Mouse (Mus musculus): Measurements from ENCODE around the gene 4930516K23Rik. TPM values are rescaled to one million over a fixed set of nuclear protein-coding genes. Genes with fewer than 3 reads are reported as not detected.

4930516K23Rik gene
- not detected in 2 replicates for polyA plus RNA-seq (2015; fragmentation: Nextera tagmentation; extraction: Ambion mirVana)

GRCm38 (mm10) chr7:104061345-104061744, at the start of gene 4930516K23Rik:
Gene 4930516K23Rik (minus strand): TSS chr7:104061445.
- H3K9ac ChIP-seq (ENCODE audit: low read length) = no peak within 1 kb of the TSS
- H3K36me3 ChIP-seq (ENCODE audit: control insufficient read depth, insufficient read depth, low read length) = no peaks in the 10 kb centered on the region
- ATAC-seq (ENCODE audit: low read depth) = no peak
- H3K4me2 ChIP-seq (ENCODE audit: low read depth, low read length) = no peak within 1 kb of the TSS
- H3K27ac ChIP-seq (ENCODE audit: low read length) = no peak within 1 kb of the TSS
- WGBS = 39% methylated on average over 2 of the region's 2 CpGs
- no peak within 1 kb of the TSS for H3K4me3 ChIP-seq (ENCODE audit: low read length)
- H3K27me3 ChIP-seq (ENCODE audit: control insufficient read depth, insufficient read depth, low read depth, low read length) = no peaks in the 10 kb centered on the region
- H3K4me1 ChIP-seq (replicated peaks; ENCODE audit: control insufficient read depth, insufficient read depth, low read length) = no peaks in the 10 kb centered on the region
- H3K9me3 ChIP-seq (ENCODE audit: control insufficient read depth, low read length) = no peaks in the 10 kb centered on the region

DNA sequence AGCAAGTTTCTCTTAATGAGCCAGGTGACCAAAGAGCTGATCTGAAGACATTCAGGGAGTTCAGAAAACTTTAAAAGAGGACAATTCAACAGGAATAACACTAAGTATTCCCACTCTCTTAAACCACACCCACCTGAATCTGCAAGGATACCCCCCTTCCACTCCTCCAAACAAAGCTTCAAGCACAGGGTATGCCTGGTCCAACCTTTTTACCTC, 43.4 kb upstream of the 4930516K23Rik start, which contains the start of gene Olfr646:
TSS of gene Olfr646 (plus strand) at position 117 of the 216 bp plus-strand sequence.
- Histone ChIP-seq H3K9ac (ENCODE audit: low read length) (no peak within 1 kb of the TSS), H3K4me2 (ENCODE audit: low read depth, low read length) (no peak within 1 kb of the TSS), H3K9me3 (ENCODE audit: control insufficient read depth, low read length) (no peaks in the 10 kb centered on the region), H3K4me1 (replicated peaks; ENCODE audit: control insufficient read depth, insufficient read depth, low read length) (no peaks in the 10 kb centered on the region), H3K36me3 (ENCODE audit: control insufficient read depth, insufficient read depth, low read length) (no peaks in the 10 kb centered on the region), H3K27me3 (ENCODE audit: control insufficient read depth, insufficient read depth, low read depth, low read length) (no peaks in the 10 kb centered on the region), H3K27ac (ENCODE audit: low read length) (no peak within 1 kb of the TSS), H3K4me3 (ENCODE audit: low read length) (no peak within 1 kb of the TSS)
- ATAC-seq (ENCODE audit: low read depth) = no peak

GRCm38 (mm10) chr7:104103913-104104756, 42.9 kb upstream of the 4930516K23Rik start:
- Histone ChIP-seq H3K27ac (ENCODE audit: low read length) (no peak overlapping the region), H3K9ac (ENCODE audit: low read length) (no peak overlapping the region), H3K4me2 (ENCODE audit: low read depth, low read length) (no peak overlapping the region), H3K27me3 (ENCODE audit: control insufficient read depth, insufficient read depth, low read depth, low read length) (no peaks in the 10 kb centered on the region), H3K9me3 (ENCODE audit: control insufficient read depth, low read length) (no peaks in the 10 kb centered on the region), H3K4me1 (replicated peaks; ENCODE audit: control insufficient read depth, insufficient read depth, low read length) (no peaks in the 10 kb centered on the region), H3K4me3 (ENCODE audit: low read length) (no peak overlapping the region), H3K36me3 (ENCODE audit: control insufficient read depth, insufficient read depth, low read length) (no peaks in the 10 kb centered on the region)
- ATAC-seq (ENCODE audit: low read depth) = no peak
- 66% methylated on average over 4 of the region's 4 CpGs for WGBS

- Histone ChIP-seq H3K4me1 (replicated peaks; ENCODE audit: control insufficient read depth, insufficient read depth, low read length) (no peaks in the 10 kb centered on the region), H3K9ac (ENCODE audit: low read length) (no peak within 1 kb of the TSS), H3K27me3 (ENCODE audit: control insufficient read depth, insufficient read depth, low read depth, low read length) (no peaks in the 10 kb centered on the region), H3K36me3 (ENCODE audit: control insufficient read depth, insufficient read depth, low read length) (no peaks in the 10 kb centered on the region), H3K4me2 (ENCODE audit: low read depth, low read length) (no peak within 1 kb of the TSS), H3K27ac (ENCODE audit: low read length) (no peak within 1 kb of the TSS), H3K9me3 (ENCODE audit: control insufficient read depth, low read length) (no peaks in the 10 kb centered on the region), H3K4me3 (ENCODE audit: low read length) (no peak within 1 kb of the TSS)
- WGBS = 70% methylated on average over 1 of the region's 1 CpGs
- ATAC-seq (ENCODE audit: low read depth) = no peak
Measured at GRCm38 (mm10) chr7:104085365-104085764, 24.1 kb upstream of the 4930516K23Rik start, which contains the start of gene Olfr645. Gene Olfr645 (minus strand): TSS chr7:104085465.

- no peak for ATAC-seq (ENCODE audit: low read depth)
- Histone ChIP-seq H3K9ac (ENCODE audit: low read length) (no peak within 1 kb of the TSS), H3K36me3 (ENCODE audit: control insufficient read depth, insufficient read depth, low read length) (no peaks in the 10 kb centered on the region), H3K27ac (ENCODE audit: low read length) (no peak within 1 kb of the TSS), H3K27me3 (ENCODE audit: control insufficient read depth, insufficient read depth, low read depth, low read length) (no peaks in the 10 kb centered on the region), H3K4me2 (ENCODE audit: low read depth, low read length) (no peak within 1 kb of the TSS), H3K4me3 (ENCODE audit: low read length) (no peak within 1 kb of the TSS), H3K4me1 (replicated peaks; ENCODE audit: control insufficient read depth, insufficient read depth, low read length) (no peaks in the 10 kb centered on the region), H3K9me3 (ENCODE audit: control insufficient read depth, low read length) (no peaks in the 10 kb centered on the region)
- 57% methylated on average over 2 of the region's 2 CpGs for WGBS
Measured at GRCm38 (mm10) chr7:104071769-104072168, 10.5 kb upstream of the 4930516K23Rik start, which contains the start of gene Olfr644. Gene Olfr644 (minus strand): TSS chr7:104071869.

GRCm38 (mm10) chr7:104059215-104059614, 2.0 kb downstream of the 4930516K23Rik start:
- Histone ChIP-seq H3K27ac (ENCODE audit: low read length) (no peak overlapping the region), H3K9me3 (ENCODE audit: control insufficient read depth, low read length) (no peaks in the 10 kb centered on the region), H3K9ac (ENCODE audit: low read length) (no peak overlapping the region), H3K36me3 (ENCODE audit: control insufficient read depth, insufficient read depth, low read length) (no peaks in the 10 kb centered on the region), H3K4me3 (ENCODE audit: low read length) (no peak overlapping the region), H3K4me2 (ENCODE audit: low read depth, low read length) (no peak overlapping the region), H3K4me1 (replicated peaks; ENCODE audit: control insufficient read depth, insufficient read depth, low read length) (no peaks in the 10 kb centered on the region), H3K27me3 (ENCODE audit: control insufficient read depth, insufficient read depth, low read depth, low read length) (no peaks in the 10 kb centered on the region)
- no peak for ATAC-seq (ENCODE audit: low read depth)
- WGBS = 76% methylated on average over 1 of the region's 1 CpGs

- H3K4me2 ChIP-seq (ENCODE audit: low read depth, low read length) = no peak within 1 kb of the TSS
- no peak within 1 kb of the TSS for H3K27ac ChIP-seq (ENCODE audit: low read length)
- H3K4me1 ChIP-seq (replicated peaks; ENCODE audit: control insufficient read depth, insufficient read depth, low read length) = no peaks in the 10 kb centered on the region
- WGBS = 63% methylated on average over 1 of the region's 1 CpGs
- H3K9me3 ChIP-seq (ENCODE audit: control insufficient read depth, low read length) = no peaks in the 10 kb centered on the region
- ATAC-seq (ENCODE audit: low read depth) = no peak
- no peak within 1 kb of the TSS for H3K9ac ChIP-seq (ENCODE audit: low read length)
- no peaks in the 10 kb centered on the region for H3K36me3 ChIP-seq (ENCODE audit: control insufficient read depth, insufficient read depth, low read length)
- H3K27me3 ChIP-seq (ENCODE audit: control insufficient read depth, insufficient read depth, low read depth, low read length) = no peaks in the 10 kb centered on the region
- H3K4me3 ChIP-seq (ENCODE audit: low read length) = no peak within 1 kb of the TSS
Measured at GRCm38 (mm10) chr7:104052566-104052965, 8.7 kb downstream of the 4930516K23Rik start, which contains the start of gene Olfr642. Gene Olfr642 (minus strand): TSS chr7:104052666.

GRCm38 (mm10) chr7:104050745-104051144, 10.5 kb downstream of the 4930516K23Rik start:
- H3K4me2 ChIP-seq (ENCODE audit: low read depth, low read length) = no peak overlapping the region
- H3K4me1 ChIP-seq (replicated peaks; ENCODE audit: control insufficient read depth, insufficient read depth, low read length) = no peaks in the 10 kb centered on the region
- WGBS = 83% methylated on average over 4 of the region's 4 CpGs
- ATAC-seq (ENCODE audit: low read depth) = no peak
- no peak overlapping the region for H3K4me3 ChIP-seq (ENCODE audit: low read length)
- H3K9ac ChIP-seq (ENCODE audit: low read length) = no peak overlapping the region
- H3K9me3 ChIP-seq (ENCODE audit: control insufficient read depth, low read length) = no peaks in the 10 kb centered on the region
- H3K27me3 ChIP-seq (ENCODE audit: control insufficient read depth, insufficient read depth, low read depth, low read length) = no peaks in the 10 kb centered on the region
- H3K36me3 ChIP-seq (ENCODE audit: control insufficient read depth, insufficient read depth, low read length) = no peaks in the 10 kb centered on the region
- no peak overlapping the region for H3K27ac ChIP-seq (ENCODE audit: low read length)

DNA sequence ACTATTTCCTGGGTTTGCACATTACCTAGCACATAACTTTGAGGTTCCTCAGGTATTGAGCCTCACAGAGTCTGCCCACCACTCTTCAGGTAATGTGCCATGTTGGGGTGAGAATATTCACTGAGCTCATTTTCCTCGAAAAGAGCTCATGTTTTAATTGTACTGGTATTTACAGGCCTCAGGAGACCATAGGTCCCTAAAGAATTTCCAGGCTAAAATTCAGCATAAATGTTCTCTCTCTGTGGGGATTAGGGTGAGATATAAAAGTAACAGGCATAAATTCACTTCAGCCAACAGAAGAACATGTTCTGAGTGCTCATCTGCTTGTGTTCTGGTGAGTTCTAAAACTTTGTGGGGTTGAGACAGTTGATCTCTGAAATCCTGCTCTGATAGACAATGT, 26.1 kb downstream of the 4930516K23Rik start, which contains the start of gene Olfr641:
TSS of gene Olfr641 (plus strand) at position 301 of the 400 bp plus-strand sequence.
- H3K4me3 ChIP-seq (ENCODE audit: low read length) = no peak within 1 kb of the TSS
- H3K27ac ChIP-seq (ENCODE audit: low read length) = no peak within 1 kb of the TSS
- ATAC-seq (ENCODE audit: low read depth) = no peak
- H3K36me3 ChIP-seq (ENCODE audit: control insufficient read depth, insufficient read depth, low read length) = no peaks in the 10 kb centered on the region
- H3K9me3 ChIP-seq (ENCODE audit: control insufficient read depth, low read length) = no peaks in the 10 kb centered on the region
- no peaks in the 10 kb centered on the region for H3K27me3 ChIP-seq (ENCODE audit: control insufficient read depth, insufficient read depth, low read depth, low read length)
- 65% methylated on average over 1 of the region's 1 CpGs for WGBS
- no peaks in the 10 kb centered on the region for H3K4me1 ChIP-seq (replicated peaks; ENCODE audit: control insufficient read depth, insufficient read depth, low read length)
- H3K9ac ChIP-seq (ENCODE audit: low read length) = no peak within 1 kb of the TSS
- no peak within 1 kb of the TSS for H3K4me2 ChIP-seq (ENCODE audit: low read depth, low read length)

Measured in lung, embryonic 16.5 days (tissue).